Mouse (Mus musculus): ENCODE measurements around the gene 1700123K08Rik.
"Not testable (repeated sequence)": the region's sequence is repeated elsewhere in the genome, so short reads cannot be mapped to it uniquely, and the experiment has no call there.

1700123K08Rik gene

GRCm38 (mm10) chr5:138564612-138565011, at the start of gene 1700123K08Rik:
1700123K08Rik (minus strand) TSS chr5:138564712.
- DNase-seq = not testable (repeated sequence)

DNA sequence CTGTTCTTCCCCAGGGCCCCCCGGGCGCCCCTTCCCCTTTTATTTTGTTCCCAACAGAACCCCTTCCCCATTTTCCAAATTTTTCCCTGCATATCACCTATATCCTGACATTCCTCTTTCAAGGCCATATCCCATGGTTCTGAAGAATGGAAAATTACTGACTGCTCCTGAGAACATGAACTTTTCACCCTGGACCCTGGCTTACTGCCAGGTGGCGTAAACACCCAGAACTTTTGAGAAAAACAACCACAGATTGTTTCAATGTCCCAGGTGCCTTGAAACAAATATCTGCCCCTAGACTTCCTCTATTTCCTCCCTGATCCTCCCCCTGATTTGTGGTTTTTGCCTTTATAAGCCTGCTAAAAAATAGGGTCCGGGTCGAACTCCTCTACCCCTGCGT, 22.9 kb upstream of the 1700123K08Rik start:
- peak in 1 of 2 experiments; percentile 10 for DNase-seq

DNA sequence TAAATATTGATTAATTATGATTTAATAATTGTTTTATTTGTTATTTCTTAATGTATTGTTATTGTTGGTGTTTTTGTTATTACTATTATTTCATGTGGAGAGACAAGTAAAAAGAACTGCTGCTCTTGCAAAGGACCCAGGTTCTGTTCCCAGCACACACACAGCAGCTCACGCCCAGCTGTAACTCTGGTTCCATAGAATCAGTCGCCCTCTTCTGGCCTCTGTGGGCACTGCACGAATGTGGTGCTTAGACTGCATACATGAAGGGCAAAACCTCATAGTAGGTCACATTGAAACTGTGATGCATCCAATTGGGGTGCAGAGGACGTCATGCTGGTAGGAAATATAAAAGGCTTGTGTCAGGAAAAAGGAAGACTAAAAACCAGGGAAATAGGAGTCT, 7.1 kb upstream of the 1700123K08Rik start:
- peak; percentile 52 for DNase-seq

DNA sequence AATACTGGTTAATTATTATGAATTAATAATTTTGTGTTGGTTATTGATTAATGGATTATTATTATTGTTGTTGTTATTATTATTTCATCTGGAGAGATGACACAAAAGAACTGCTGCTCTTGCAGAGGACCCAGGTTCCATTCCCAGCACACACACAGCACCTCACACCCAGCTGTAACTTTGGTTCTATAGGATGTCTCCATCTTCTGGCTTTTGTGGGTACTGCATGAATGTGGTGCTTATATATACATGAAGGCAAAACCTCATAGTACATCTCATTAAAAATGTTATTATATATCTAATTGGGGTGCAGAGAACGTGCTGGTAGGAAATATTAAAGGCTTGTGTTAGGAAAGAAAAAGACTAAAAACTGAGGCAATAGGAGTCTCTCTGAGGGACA, 11.8 kb downstream of the 1700123K08Rik start:
- no peak for DNase-seq

- DNase-seq = no peak
Observed at GRCm38 (mm10) chr5:138532491-138532890, 32.0 kb downstream of the 1700123K08Rik start.
